ENCODE assay signal across 8 mouse cellular contexts in the genomic region with DNA sequence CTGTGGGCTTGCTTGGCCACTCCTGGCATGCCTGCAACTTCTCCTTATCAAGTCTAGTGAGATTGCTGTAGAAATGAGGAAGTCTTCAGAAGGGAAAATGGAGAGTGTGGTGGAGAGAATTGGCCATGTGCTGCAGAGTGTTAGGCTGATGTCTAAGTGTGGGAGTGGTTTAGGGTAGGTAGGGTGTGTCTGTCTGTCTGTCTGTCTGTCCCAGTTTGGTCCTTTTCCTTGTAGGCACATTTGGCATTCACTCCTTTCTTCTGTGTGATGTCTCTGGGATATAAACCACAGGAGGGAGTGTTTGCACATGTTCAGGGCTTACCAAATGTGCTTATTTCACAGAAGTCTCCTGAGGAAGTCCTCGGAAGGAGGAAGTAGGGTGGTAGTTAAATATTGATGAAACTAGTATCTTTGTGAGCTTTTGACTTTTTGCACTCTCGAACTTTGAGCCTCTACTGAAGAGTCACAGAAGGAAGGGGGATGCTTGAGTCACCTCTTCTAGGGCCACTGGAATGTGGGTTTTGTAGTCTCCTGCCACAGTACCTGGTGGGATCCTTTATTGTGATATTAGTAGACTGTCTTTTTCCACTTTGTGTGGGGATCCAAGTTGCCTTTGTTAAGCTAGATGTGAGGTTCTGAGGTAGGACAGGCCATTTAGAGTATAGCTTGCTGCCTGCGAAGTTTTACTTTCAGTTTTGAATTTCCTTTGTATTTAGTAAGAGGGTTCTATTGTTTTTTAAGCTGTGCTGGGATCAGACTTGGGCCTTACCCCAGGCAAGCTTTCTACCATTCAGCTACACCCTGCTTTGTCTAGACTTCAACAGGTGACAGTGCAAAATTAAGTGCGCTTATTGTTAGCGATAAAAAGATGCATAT. TPM values are rescaled to one million over a fixed set of nuclear protein-coding genes. Genes with fewer than 3 reads are reported as not detected.
DNase-seq lines count a peak whose midpoint lies in the region; ATAC-seq and TF ChIP-seq lines count a peak whose summit lies in the region.

No protein-coding gene starts in this region.

- H3K4me2 ChIP-seq in CH12.LX (ENCODE audit: insufficient read depth, low read depth, poor library complexity, severe bottlenecking) = peak overlapping the region; percentile 97
- H3K4me2 ChIP-seq in liver, embryonic 13.5 days = peak overlapping the region; percentile 95
- H3K4me2 ChIP-seq in neural tube, embryonic 14.5 days (ENCODE audit: low read depth, low read length) = peak overlapping the region; percentile 93; the same call in 1 of the 2 replicates

- peaks cover 11 to 53% of the 10 kb centered on the region in 2 experiments for H3K4me1 ChIP-seq in CH12.LX (ENCODE audit: control insufficient read depth in 1 of 2, insufficient read depth in 2 of 2)
- peaks cover 41% of the 10 kb centered on the region for H3K4me1 ChIP-seq in bone marrow macrophage, adult 2 months (ENCODE audit: control insufficient read depth, insufficient read depth, low read length)
- peaks cover 74% of the 10 kb centered on the region for H3K4me1 ChIP-seq in hindbrain, embryonic 10.5 days (replicated peaks)
- H3K4me1 ChIP-seq in liver, embryonic 13.5 days (replicated peaks) = peaks cover 87% of the 10 kb centered on the region
- H3K4me1 ChIP-seq in neural tube, embryonic 14.5 days (ENCODE audit: control insufficient read depth, insufficient read depth, low read length) = peaks cover 28% of the 10 kb centered on the region

- no peak for ATAC-seq in liver, embryonic 13.5 days (ENCODE audit: low read depth)
- no peak for ATAC-seq in neural tube, embryonic 14.5 days (ENCODE audit: low read depth)
- no peak for ATAC-seq in erythroid progenitor cell, adult 5-6 weeks (replicated peaks; ENCODE audit: low FRiP score, poor library complexity, severe bottlenecking)

- WGBS in hindbrain, embryonic 10.5 days = 86% methylated on average over 5 of the region's 5 CpGs
- WGBS in liver, embryonic 13.5 days (ENCODE audit: insufficient replicate concordance) = 32% methylated on average over 5 of the region's 5 CpGs
- 84% methylated on average over 5 of the region's 5 CpGs for WGBS in neural tube, embryonic 14.5 days

- peak; percentile 56 for TF ChIP-seq POLR2A in CH12.LX (IDR thresholded peaks at IDR 0.05; ENCODE audit: low read depth, low read length)
- no peak for TF ChIP-seq POLR2A in bone marrow macrophage, adult 2 months (IDR thresholded peaks at IDR 0.05; ENCODE audit: borderline replicate concordance, low read depth, low read length)

- H3K79me2 ChIP-seq in CH12.LX (replicated peaks; ENCODE audit: control insufficient read depth, extremely low read depth, insufficient read depth, poor library complexity, severe bottlenecking) = peaks cover 63% of the 10 kb centered on the region

- TF ChIP-seq CTCF in CH12.LX (conservative IDR thresholded peaks at IDR 0.05 in 1 of 2, IDR thresholded peaks at IDR 0.05 in 1 of 2; ENCODE audit: low read depth in 2 of 2, low read length in 2 of 2) = peak in 1 of 2 experiments; percentile 16; a peak in 2 of 4 replicates
- no peak for TF ChIP-seq CTCF in bone marrow macrophage, adult 2 months (IDR thresholded peaks at IDR 0.05; ENCODE audit: low read depth, low read length)

- peak overlapping the region; percentile 84 for H3K27ac ChIP-seq in CH12.LX (ENCODE audit: insufficient read depth, low read depth)
- peak overlapping the region; percentile 91 for H3K27ac ChIP-seq in bone marrow macrophage, adult 2 months (ENCODE audit: insufficient read depth, low read depth, low read length)
- H3K27ac ChIP-seq in hindbrain, embryonic 10.5 days = no peak overlapping the region; the same call in 1 of the 2 replicates
- H3K27ac ChIP-seq in liver, embryonic 13.5 days = peak overlapping the region; percentile 80
- H3K27ac ChIP-seq in neural tube, embryonic 14.5 days (ENCODE audit: low read depth, low read length) = no peak overlapping the region

- no peaks in the 10 kb centered on the region for H3K9me3 ChIP-seq in CH12.LX (replicated peaks; ENCODE audit: low read length)
- H3K9me3 ChIP-seq in hindbrain, embryonic 10.5 days = no peaks in the 10 kb centered on the region
- H3K9me3 ChIP-seq in liver, embryonic 13.5 days (replicated peaks) = no peaks in the 10 kb centered on the region
- H3K9me3 ChIP-seq in neural tube, embryonic 14.5 days (ENCODE audit: control insufficient read depth, low read length) = no peaks in the 10 kb centered on the region

- no peak for TF ChIP-seq EP300 in CH12.LX (IDR thresholded peaks at IDR 0.05; ENCODE audit: low read length)

- dilution Hi-C loops in CH12.LX (cut with MboI; ENCODE audit: extremely low pct_ligation_motif_present, extremely low pct_unique_long_range_greater_than_20kb, low sequenced_read_pairs) = no loop called here

- H3K9ac ChIP-seq in CH12.LX (ENCODE audit: insufficient read depth, low read depth) = peak overlapping the region; percentile 90
- peak overlapping the region; percentile 90 for H3K9ac ChIP-seq in liver, embryonic 13.5 days
- H3K9ac ChIP-seq in neural tube, embryonic 14.5 days (replicated peaks; ENCODE audit: low read depth, low read length) = no peak overlapping the region

- peak; percentile 84 for DNase-seq in CH12.LX (ENCODE audit: extremely low read depth)
- no peak for DNase-seq in hindbrain, embryonic 10.5 days (ENCODE audit: low spot score)
- DNase-seq in liver, embryonic 13.5 days = peak; percentile 14
- DNase-seq in layer of hippocampus, adult 9-10 months (ENCODE audit: low spot score) = no peak
- DNase-seq in gastrocnemius, adult 8-10 months (ENCODE audit: low spot score in 2 of 2) = no peak

- no peak; the same call in 1 of the 2 replicates for TF ChIP-seq RAD21 in CH12.LX (IDR thresholded peaks at IDR 0.05; ENCODE audit: low read depth, low read length)

- peaks cover 10 to 34% of the 10 kb centered on the region in 2 experiments for H3K36me3 ChIP-seq in CH12.LX (replicated peaks in 1 of 2; ENCODE audit: control insufficient read depth in 1 of 2, insufficient read depth in 1 of 2, low read length in 1 of 2)
- H3K36me3 ChIP-seq in hindbrain, embryonic 10.5 days = peaks cover 37% of the 10 kb centered on the region
- peaks cover 7% of the 10 kb centered on the region for H3K36me3 ChIP-seq in liver, embryonic 13.5 days
- H3K36me3 ChIP-seq in neural tube, embryonic 14.5 days (ENCODE audit: control insufficient read depth, insufficient read depth, low read length) = no peaks in the 10 kb centered on the region

- no peaks in the 10 kb centered on the region for H3K27me3 ChIP-seq in CH12.LX (replicated peaks)
- no peaks in the 10 kb centered on the region for H3K27me3 ChIP-seq in hindbrain, embryonic 10.5 days (ENCODE audit: insufficient read depth, poor library complexity, severe bottlenecking)
- 0 out of 2 replicates have a peak, but pooled peaks cover 3% of the 10 kb centered on the region for H3K27me3 ChIP-seq in liver, embryonic 13.5 days
- no peaks in the 10 kb centered on the region for H3K27me3 ChIP-seq in neural tube, embryonic 14.5 days (ENCODE audit: control insufficient read depth, insufficient read depth, low read length)

- H3K4me3 ChIP-seq in CH12.LX (replicated peaks in 1 of 3; ENCODE audit: low read depth in 2 of 3, low read length in 2 of 3, poor library complexity in 1 of 3) = peak overlapping the region; percentile 45 to 67 (median 56)
- H3K4me3 ChIP-seq in bone marrow macrophage, adult 2 months (ENCODE audit: insufficient read depth, low read length) = peak overlapping the region; percentile 57
- H3K4me3 ChIP-seq in hindbrain, embryonic 10.5 days = peak overlapping the region; percentile 38
- H3K4me3 ChIP-seq in liver, embryonic 13.5 days (replicated peaks) = peak overlapping the region; percentile 93
- H3K4me3 ChIP-seq in neural tube, embryonic 14.5 days (ENCODE audit: low read depth, low read length) = peak overlapping the region; percentile 4; the same call in 1 of the 2 replicates

- in situ Hi-C loops in CH12.LX (cut with MboI; ENCODE audit: low pct_ligation_motif_present, low pct_unique_long_range_greater_than_20kb, low sequenced_read_pairs) = no loop called here

RNA-seq across cellular contexts. Expression of a gene that starts 9.2 kb away (rescaled TPM):
- 309 and 364 TPM in 2 replicates for total RNA-seq in CH12.LX (2012; rRNA removed)
- total RNA-seq in CH12.LX (2014; rRNA removed) = 448 and 501 TPM in 2 replicates
- polyA plus RNA-seq in CH12.LX (2012; ENCODE audit: insufficient read length, low read depth) = 810 and 952 TPM in 2 replicates
- 739 and 786 TPM in 2 replicates for polyA plus RNA-seq in bone marrow macrophage, adult 2 months (2012; ENCODE audit: insufficient read depth, insufficient read length, missing spikeins)
- 541 and 592 TPM in 2 replicates for polyA plus RNA-seq in hindbrain, embryonic 10.5 days (2016; fragmentation: Nextera tagmentation; extraction: Ambion mirVana)
- 246 and 283 TPM in 2 replicates for polyA plus RNA-seq in liver, embryonic 13.5 days (2015; fragmentation: Nextera tagmentation; extraction: Ambion mirVana)
- 281 and 342 TPM in 2 replicates for polyA plus RNA-seq in neural tube, embryonic 14.5 days (2014; fragmentation: Nextera tagmentation; extraction: Ambion mirVana)
- total RNA-seq in erythroid progenitor cell, adult 5-6 weeks (2015; ENCODE audit: low replicate concordance) = 134 and 153 TPM in 2 replicates
- 196 and 241 TPM in 2 replicates for total RNA-seq in erythroid progenitor cell, adult 5-6 weeks (2017; ENCODE audit: low replicate concordance)
- total RNA-seq in gastrocnemius, adult 8-10 months (2022) = 100 to 1,000 TPM; 385 to 462 (median 429) TPM

RNA-seq across cellular contexts. Expression of a gene that starts 22.3 kb away (rescaled TPM):
- total RNA-seq in CH12.LX (2012; rRNA removed) = 0.42 and 0.67 TPM in 2 replicates
- 0.43 and 0.63 TPM in 2 replicates for total RNA-seq in CH12.LX (2014; rRNA removed)
- 0.47 and 0.61 TPM in 2 replicates for polyA plus RNA-seq in CH12.LX (2012; ENCODE audit: insufficient read length, low read depth)
- polyA plus RNA-seq in bone marrow macrophage, adult 2 months (2012; ENCODE audit: insufficient read depth, insufficient read length, missing spikeins) = 0.28 and 0.69 TPM in 2 replicates
- 0.50 and 0.56 TPM in 2 replicates for polyA plus RNA-seq in hindbrain, embryonic 10.5 days (2016; fragmentation: Nextera tagmentation; extraction: Ambion mirVana)
- polyA plus RNA-seq in liver, embryonic 13.5 days (2015; fragmentation: Nextera tagmentation; extraction: Ambion mirVana) = 0.05 and 0.08 TPM in 2 replicates
- polyA plus RNA-seq in neural tube, embryonic 14.5 days (2014; fragmentation: Nextera tagmentation; extraction: Ambion mirVana) = 0.35 and 0.52 TPM in 2 replicates
- total RNA-seq in erythroid progenitor cell, adult 5-6 weeks (2015; ENCODE audit: low replicate concordance) = not detected in 2 replicates
- total RNA-seq in erythroid progenitor cell, adult 5-6 weeks (2017; ENCODE audit: low replicate concordance) = not detected in 2 replicates
- total RNA-seq in gastrocnemius, adult 8-10 months (2022) = under 1 TPM in 2 of 4 experiments, not detected in 2; 0.05 to 0.10 TPM

RNA-seq across cellular contexts. Expression of a gene that starts 29.2 kb away (rescaled TPM):
- total RNA-seq in CH12.LX (2012; rRNA removed) (72.6 and 83.7 TPM in 2 replicates), CH12.LX (2014; rRNA removed) (48.5 and 49.0 TPM in 2 replicates)
- polyA plus RNA-seq in CH12.LX (2012; ENCODE audit: insufficient read length, low read depth) = 189 and 201 TPM in 2 replicates
- 200 and 228 TPM in 2 replicates for polyA plus RNA-seq in bone marrow macrophage, adult 2 months (2012; ENCODE audit: insufficient read depth, insufficient read length, missing spikeins)
- 199 and 208 TPM in 2 replicates for polyA plus RNA-seq in hindbrain, embryonic 10.5 days (2016; fragmentation: Nextera tagmentation; extraction: Ambion mirVana)
- polyA plus RNA-seq in liver, embryonic 13.5 days (2015; fragmentation: Nextera tagmentation; extraction: Ambion mirVana) = 72.2 and 91.6 TPM in 2 replicates
- polyA plus RNA-seq in neural tube, embryonic 14.5 days (2014; fragmentation: Nextera tagmentation; extraction: Ambion mirVana) = 163 and 171 TPM in 2 replicates
- total RNA-seq in erythroid progenitor cell, adult 5-6 weeks (2015; ENCODE audit: low replicate concordance) = 157 and 197 TPM in 2 replicates
- 107 and 126 TPM in 2 replicates for total RNA-seq in erythroid progenitor cell, adult 5-6 weeks (2017; ENCODE audit: low replicate concordance)
- total RNA-seq in gastrocnemius, adult 8-10 months (2022) = 10 to 100 TPM; 77.3 to 99.8 (median 88.6) TPM

RNA-seq across cellular contexts. Expression of a gene that starts 30.2 kb away (rescaled TPM):
- 89.5 and 92.2 TPM in 2 replicates for total RNA-seq in CH12.LX (2012; rRNA removed)
- 126 and 133 TPM in 2 replicates for total RNA-seq in CH12.LX (2014; rRNA removed)
- polyA plus RNA-seq in CH12.LX (2012; ENCODE audit: insufficient read length, low read depth) = 101 and 102 TPM in 2 replicates
- polyA plus RNA-seq in bone marrow macrophage, adult 2 months (2012; ENCODE audit: insufficient read depth, insufficient read length, missing spikeins) = 84.4 and 85.5 TPM in 2 replicates
- polyA plus RNA-seq in hindbrain, embryonic 10.5 days (2016; fragmentation: Nextera tagmentation; extraction: Ambion mirVana) = 219 and 222 TPM in 2 replicates
- polyA plus RNA-seq in liver, embryonic 13.5 days (2015; fragmentation: Nextera tagmentation; extraction: Ambion mirVana) = 99.3 and 110 TPM in 2 replicates
- polyA plus RNA-seq in neural tube, embryonic 14.5 days (2014; fragmentation: Nextera tagmentation; extraction: Ambion mirVana) = 219 and 232 TPM in 2 replicates
- 26.3 and 51.6 TPM in 2 replicates for total RNA-seq in erythroid progenitor cell, adult 5-6 weeks (2015; ENCODE audit: low replicate concordance)
- 28.5 and 29.4 TPM in 2 replicates for total RNA-seq in erythroid progenitor cell, adult 5-6 weeks (2017; ENCODE audit: low replicate concordance)
- 100 to 1,000 TPM in 3 of 4 experiments, 10 to 100 TPM in 1; 99.6 to 117 (median 106) TPM for total RNA-seq in gastrocnemius, adult 8-10 months (2022)

Comparison
In these comparisons a context has a peak if more than half of its experiments do, and no peak if none do; other contexts are left out.
1. DNase-seq: peak in CH12.LX (single experiment) and liver, embryonic 13.5 days (single experiment); none in hindbrain, embryonic 10.5 days (single experiment), layer of hippocampus, adult 9-10 months (single experiment) and gastrocnemius, adult 8-10 months (0 of 2).
2. H3K27ac ChIP-seq: peak in CH12.LX (single experiment), bone marrow macrophage, adult 2 months (single experiment) and liver, embryonic 13.5 days (single experiment); none in hindbrain, embryonic 10.5 days (single experiment) and neural tube, embryonic 14.5 days (single experiment).
3. H3K4me3 ChIP-seq: peak in every context shown above with its lines; median percentile 93 in liver, embryonic 13.5 days; 57 in bone marrow macrophage, adult 2 months; 56 in CH12.LX; 38 in hindbrain, embryonic 10.5 days; 4 in neural tube, embryonic 14.5 days.
4. Peak in every context shown above with its lines, with median percentiles within 50 percentile points of each other: H3K4me2 ChIP-seq.